Mouse (Mus musculus): ENCODE data around the gene Dgki. TPM values are rescaled to one million over a fixed set of nuclear protein-coding genes. Genes with fewer than 3 reads are reported as not detected.

The Dgki gene
- polyA plus RNA-seq, 1 experiment = not detected

GRCm38 (mm10) chr6:37150038-37150437, 149.9 kb downstream of the Dgki start:
- no peak for TF ChIP-seq GATA1 (IDR thresholded peaks at IDR 0.05; ENCODE audit: low read length)

- TF ChIP-seq GATA1 (IDR thresholded peaks at IDR 0.05; ENCODE audit: low read length) = no peak
Observed at GRCm38 (mm10) chr6:37149196-37149595, 150.8 kb downstream of the Dgki start.

GRCm38 (mm10) chr6:37147431-37148022, 152.5 kb downstream of the Dgki start:
- TF ChIP-seq GATA1 (IDR thresholded peaks at IDR 0.05; ENCODE audit: low read length) = no peak

GRCm38 (mm10) chr6:37143867-37144163, 156.2 kb downstream of the Dgki start:
- no peak for TF ChIP-seq GATA1 (IDR thresholded peaks at IDR 0.05; ENCODE audit: low read length)

- no peak for TF ChIP-seq GATA1 (IDR thresholded peaks at IDR 0.05; ENCODE audit: low read length)
Observed at GRCm38 (mm10) chr6:37142991-37143866, 156.8 kb downstream of the Dgki start.

- TF ChIP-seq GATA1 (IDR thresholded peaks at IDR 0.05; ENCODE audit: low read length) = no peak
Observed at GRCm38 (mm10) chr6:37138816-37139215, 161.2 kb downstream of the Dgki start.

- TF ChIP-seq GATA1 (IDR thresholded peaks at IDR 0.05; ENCODE audit: low read length) = no peak
Observed at GRCm38 (mm10) chr6:37131257-37131656, 168.7 kb downstream of the Dgki start.

GRCm38 (mm10) chr6:37120417-37121154, 179.4 kb downstream of the Dgki start:
- no peak for TF ChIP-seq GATA1 (IDR thresholded peaks at IDR 0.05; ENCODE audit: low read length)

- no peak for TF ChIP-seq GATA1 (IDR thresholded peaks at IDR 0.05; ENCODE audit: low read length)
Observed at GRCm38 (mm10) chr6:37119205-37119604, 180.8 kb downstream of the Dgki start.

- no peak for TF ChIP-seq GATA1 (IDR thresholded peaks at IDR 0.05; ENCODE audit: low read length)
Observed at GRCm38 (mm10) chr6:37113048-37113447, 186.9 kb downstream of the Dgki start.

GRCm38 (mm10) chr6:37100413-37100812, 199.6 kb downstream of the Dgki start:
- TF ChIP-seq GATA1 (IDR thresholded peaks at IDR 0.05; ENCODE audit: low read length) = no peak

GRCm38 (mm10) chr6:37097356-37098155, 202.4 kb downstream of the Dgki start:
- no peak for TF ChIP-seq GATA1 (IDR thresholded peaks at IDR 0.05; ENCODE audit: low read length)

GRCm38 (mm10) chr6:37096840-37097305, 203.1 kb downstream of the Dgki start:
- no peak for TF ChIP-seq GATA1 (IDR thresholded peaks at IDR 0.05; ENCODE audit: low read length)

GRCm38 (mm10) chr6:37089148-37090111, 210.6 kb downstream of the Dgki start:
- no peak for TF ChIP-seq GATA1 (IDR thresholded peaks at IDR 0.05; ENCODE audit: low read length)

Measured in G1E-ER4 (cell line).